Mouse (Mus musculus) megakaryocyte progenitor cell, adult 5-6 weeks (primary cell): ENCODE measurements around the gene Fndc3a. TPM values are rescaled to one million over a fixed set of nuclear protein-coding genes. Genes with fewer than 3 reads are reported as not detected.

Experiments
- ATAC-seq: replicated peaks from 2 replicates; pipeline ENCODE4 v1.8.0; 2016; ENCODE audit warnings: mild to moderate bottlenecking, moderate TSS enrichment, inconsistent platforms; ENCODE audit not compliant: poor library complexity
- total RNA-seq, 2 experiments: library from RNA; stranded (forward) in 1 of 2; stranded (reverse) in 1 of 2; fragments of 157-497, 149-512 nt in 1 of 2; fragments of 200-1000 nt in 1 of 2; gene quantifications; 2 replicates each; pipeline versions ENCODE4 v1.2.3 to v1.2.4; 2015 to 2017

Fndc3a gene
- 48.9 and 52.9 TPM in 2 replicates for total RNA-seq (2015)
- total RNA-seq (2017), result 36.0 and 56.3 TPM in 2 replicates

- ATAC-seq, result peak; percentile 46
These were observed at the start of gene Fndc3a for GRCm38 (mm10) chr14:72709710-72710340. Gene Fndc3a, minus strand, starts transcription at chr14:72710003.

- ATAC-seq, result no peak
These were observed 43.1 kb upstream of the Fndc3a start for GRCm38 (mm10) chr14:72752893-72753292.

GRCm38 (mm10) chr14:72750426-72751182 is 40.8 kb upstream of the Fndc3a start:
- ATAC-seq, result no peak

GRCm38 (mm10) chr14:72748331-72748730 is 38.5 kb upstream of the Fndc3a start:
- no peak for ATAC-seq

GRCm38 (mm10) chr14:72741667-72742066 is 31.9 kb upstream of the Fndc3a start:
- ATAC-seq, result no peak

- ATAC-seq, result peak; percentile 71
These were observed 30.5 kb upstream of the Fndc3a start for GRCm38 (mm10) chr14:72740336-72740735.

- no peak for ATAC-seq
These were observed 29.8 kb upstream of the Fndc3a start for GRCm38 (mm10) chr14:72739484-72740208.

- no peak for ATAC-seq
These were observed 29.0 kb upstream of the Fndc3a start for GRCm38 (mm10) chr14:72738776-72739175.

- peak; percentile 77 for ATAC-seq
These were observed 28.4 kb upstream of the Fndc3a start for GRCm38 (mm10) chr14:72738217-72738616.

- no peak for ATAC-seq
These were observed 16.1 kb upstream of the Fndc3a start for GRCm38 (mm10) chr14:72725865-72726264.

GRCm38 (mm10) chr14:72722274-72723053 is 12.7 kb upstream of the Fndc3a start:
- ATAC-seq, result no peak

- ATAC-seq, result no peak
These were observed 6.4 kb upstream of the Fndc3a start for GRCm38 (mm10) chr14:72716175-72716574.

GRCm38 (mm10) chr14:72711130-72711529 is 1.3 kb upstream of the Fndc3a start:
- no peak for ATAC-seq

GRCm38 (mm10) chr14:72710341-72711027 is 681 bp upstream of the Fndc3a start:
- ATAC-seq, result peak; percentile 47

GRCm38 (mm10) chr14:72709091-72709709 is 603 bp downstream of the Fndc3a start:
- peak; percentile 17 for ATAC-seq

GRCm38 (mm10) chr14:72708581-72708991 is 1.2 kb downstream of the Fndc3a start:
- peak; percentile 33 for ATAC-seq

- ATAC-seq, result peak; percentile 85
These were observed 9.7 kb downstream of the Fndc3a start for GRCm38 (mm10) chr14:72700056-72700455.

GRCm38 (mm10) chr14:72691406-72691805 is 18.4 kb downstream of the Fndc3a start:
- peak; percentile 93 for ATAC-seq

GRCm38 (mm10) chr14:72689525-72689924 is 20.3 kb downstream of the Fndc3a start:
- 0 out of 2 replicates have a peak, but pooled peaks have one; percentile 16 for ATAC-seq
